Mouse (Mus musculus) midbrain, embryonic 14.5 days (tissue): ENCODE measurements around the gene Ccm2l. TPM values are rescaled to one million over a fixed set of nuclear protein-coding genes. Genes with fewer than 3 reads are reported as not detected.

Experiments used
- ATAC-seq: fragments of 200-750 bp; cut with Nextera tagmentation; 2 replicates; pipeline ENCODE4 v1.8.0; 2017; ENCODE audit warnings: moderate number of reproducible peaks, moderate library complexity; ENCODE audit not compliant: low FRiP score, low TSS enrichment
- DNase-seq: peaks from one replicate; pipeline ENCODE4 v3.0.0-alpha.2; 2015
- H3K27ac ChIP-seq: fragments of 300-500 bp; sonication (generic); replicated peaks from 2 replicates; pipeline ENCODE4 v1.5.1; 2014; ENCODE audit warnings: mild to moderate bottlenecking, low read depth, low read length, moderate library complexity
- H3K27me3 ChIP-seq: fragments of 300-500 bp; sonication (generic); 2 replicates; pipeline ENCODE4 v1.6.1; 2014; ENCODE audit warnings: low read length, control low read depth, mixed read lengths; ENCODE audit not compliant: control insufficient read depth, insufficient read depth
- H3K36me3 ChIP-seq: fragments of 300-500 bp; sonication (generic); 2 replicates; pipeline ENCODE4 v1.6.1; 2014; ENCODE audit warnings: low read length, control low read depth; ENCODE audit not compliant: control insufficient read depth, insufficient read depth
- H3K4me1 ChIP-seq: fragments of 300-500 bp; sonication (generic); 2 replicates; pipeline ENCODE4 v1.6.1; 2014; ENCODE audit warnings: mild to moderate bottlenecking, antibody characterized with exemption, low read length, control low read depth; ENCODE audit not compliant: control insufficient read depth, insufficient read depth
- H3K4me2 ChIP-seq: fragments of 300-500 bp; sonication (generic); 2 replicates; pipeline ENCODE4 v1.6.1; 2014; ENCODE audit warnings: mild to moderate bottlenecking, low read length, moderate library complexity
- H3K4me3 ChIP-seq: fragments of 300-500 bp; sonication (generic); replicated peaks from 2 replicates; pipeline ENCODE4 v1.5.1; 2014; ENCODE audit warnings: low read depth, low read length
- H3K9ac ChIP-seq: fragments of 300-500 bp; sonication (generic); replicated peaks from 2 replicates; pipeline ENCODE4 v1.6.1; 2014; ENCODE audit warnings: mild to moderate bottlenecking, low read length, moderate library complexity
- H3K9me3 ChIP-seq: fragments of 300-500 bp; sonication (generic); 2 replicates; pipeline ENCODE4 v1.6.1; 2016; ENCODE audit warnings: low read length, control low read depth, mixed read lengths; ENCODE audit not compliant: control insufficient read depth
- WGBS: fragments of 180-500 bp; shearing (Covaris S2); extraction: QIAGEN DNeasy Blood & Tissue Kit; methylation state at CpG from one replicate; pipeline ENCODE4 v1.1.7; 2014; 5-methylcytosine and 5-hydroxymethylcytosine counted together
- polyA plus RNA-seq: library from polyadenylated mRNA; unstranded; fragments of >200 nt; fragmentation: Nextera tagmentation; extraction: Ambion mirVana; gene quantifications from 2 replicates; pipeline ENCODE4 v1.2.1, GENCODE M21; 2014

Ccm2l gene
- polyA plus RNA-seq, 1 experiment from 2014 or later = 2.0 TPM

GRCm38 (mm10) chr2:153117051-153117486, 51.3 kb downstream of the Ccm2l start:
- WGBS = 88% methylated on average over 7 of the region's 7 CpGs
- ATAC-seq (no peak), DNase-seq (no peak)
- H3K4me3 ChIP-seq = no peak overlapping the region
- no peaks in the 10 kb centered on the region for H3K36me3 ChIP-seq
- H3K4me1 ChIP-seq = no peaks in the 10 kb centered on the region
- no peaks in the 10 kb centered on the region for H3K27me3 ChIP-seq
- H3K9ac ChIP-seq = no peak overlapping the region
- no peak overlapping the region for H3K4me2 ChIP-seq
- no peak overlapping the region for H3K27ac ChIP-seq
- H3K9me3 ChIP-seq = no peaks in the 10 kb centered on the region

GRCm38 (mm10) chr2:153119488-153119887, 53.7 kb downstream of the Ccm2l start:
- Histone ChIP-seq H3K4me2 (no peak overlapping the region), H3K27ac (no peak overlapping the region), H3K9me3 (no peaks in the 10 kb centered on the region), H3K36me3 (no peaks in the 10 kb centered on the region), H3K4me1 (no peaks in the 10 kb centered on the region), H3K27me3 (no peaks in the 10 kb centered on the region), H3K4me3 (no peak overlapping the region), H3K9ac (no peak overlapping the region)
- WGBS = 90% methylated on average over 6 of the region's 6 CpGs
- DNase-seq (no peak), ATAC-seq (no peak)

DNA sequence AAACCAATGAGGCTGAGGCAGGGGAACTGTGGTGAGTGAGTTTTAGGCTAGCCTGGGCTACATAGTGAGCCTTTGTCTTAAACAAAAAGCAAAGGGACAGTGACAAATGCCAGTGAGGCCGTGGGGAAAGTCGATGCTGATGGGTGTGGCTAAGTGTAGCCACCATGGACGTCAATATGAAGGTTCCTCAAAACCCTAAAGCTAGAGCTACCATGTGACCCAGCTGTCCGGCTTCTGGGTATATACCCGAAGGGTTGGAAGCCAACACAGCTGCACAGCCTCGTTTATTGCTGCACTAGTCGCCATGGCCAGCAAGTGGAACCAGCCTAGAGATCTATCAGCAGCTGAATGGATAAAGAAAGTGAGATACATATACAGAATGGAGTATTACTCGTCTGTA, 54.4 kb downstream of the Ccm2l start:
- Histone ChIP-seq H3K4me1 (no peaks in the 10 kb centered on the region), H3K9ac (no peak overlapping the region), H3K27me3 (no peaks in the 10 kb centered on the region), H3K4me2 (no peak overlapping the region), H3K36me3 (no peaks in the 10 kb centered on the region), H3K27ac (no peak overlapping the region), H3K4me3 (no peak overlapping the region), H3K9me3 (no peaks in the 10 kb centered on the region)
- no peak for ATAC-seq
- 75% methylated on average over 8 of the region's 8 CpGs for WGBS
- no peak for DNase-seq

DNA sequence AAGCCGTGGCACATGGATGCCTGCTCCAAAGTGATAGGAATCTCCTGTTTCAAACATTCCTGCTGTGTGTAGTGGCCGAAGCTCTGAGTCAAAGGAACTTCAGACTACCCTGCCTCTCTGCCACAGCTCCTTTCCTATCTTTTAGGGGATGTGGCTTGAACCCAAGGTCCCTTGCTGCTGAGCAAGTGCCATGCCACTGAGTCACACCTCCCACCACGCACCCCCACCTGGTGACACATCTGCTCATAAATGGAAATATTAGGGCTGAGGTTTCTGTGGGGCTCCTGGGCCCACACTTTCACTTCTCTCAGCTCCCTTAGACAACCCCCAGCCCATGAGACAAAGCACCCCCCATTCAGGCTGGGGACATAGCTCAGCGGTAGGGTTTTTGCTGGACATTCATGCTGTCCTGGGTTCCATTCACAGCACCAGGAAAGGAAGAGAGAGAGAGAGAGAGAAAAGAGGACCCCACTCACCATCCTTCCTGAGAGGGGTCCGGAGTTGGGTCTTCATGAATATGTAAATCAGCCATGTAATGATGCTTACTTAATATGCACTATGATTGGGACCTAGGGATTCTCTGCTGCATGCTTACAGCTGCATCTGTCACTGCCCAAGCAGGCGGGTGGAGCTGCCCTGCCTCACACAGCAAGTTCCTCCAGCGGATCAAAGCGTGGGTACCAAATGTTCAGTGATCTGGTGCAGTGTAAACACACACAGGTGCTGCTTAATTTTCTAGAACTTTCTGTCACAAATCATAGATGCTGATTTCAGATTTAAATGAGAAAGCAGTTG, 56.3 kb downstream of the Ccm2l start:
- Histone ChIP-seq H3K9me3 (no peaks in the 10 kb centered on the region), H3K27me3 (no peaks in the 10 kb centered on the region), H3K9ac (no peak overlapping the region), H3K4me2 (no peak overlapping the region), H3K27ac (no peak overlapping the region), H3K36me3 (no peaks in the 10 kb centered on the region), H3K4me3 (no peak overlapping the region), H3K4me1 (no peaks in the 10 kb centered on the region)
- DNase-seq (no peak), ATAC-seq (no peak)
- 68% methylated on average over 8 of the region's 8 CpGs for WGBS

DNA sequence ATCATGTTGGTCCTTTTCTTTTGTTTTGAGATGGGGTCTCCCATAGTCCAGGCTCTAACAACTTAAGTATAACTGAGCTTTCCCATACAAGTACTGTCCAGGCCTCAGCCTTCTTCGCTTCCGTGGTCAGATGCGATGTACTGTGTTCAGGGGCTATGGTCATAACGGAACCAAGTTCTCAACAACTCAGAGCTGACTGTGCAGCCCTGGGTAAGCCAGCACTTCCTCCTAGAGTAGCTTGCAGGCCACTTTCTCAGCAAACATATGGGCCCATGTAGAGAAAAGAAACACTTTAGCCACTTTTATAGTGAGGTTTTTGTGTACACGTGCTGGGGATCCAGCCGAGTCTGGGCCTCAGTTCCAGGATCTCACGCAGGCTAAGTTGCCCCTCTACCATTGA, 56.9 kb downstream of the Ccm2l start:
- Histone ChIP-seq H3K27ac (no peak overlapping the region), H3K4me2 (no peak overlapping the region), H3K27me3 (no peaks in the 10 kb centered on the region), H3K4me1 (no peaks in the 10 kb centered on the region), H3K9me3 (no peaks in the 10 kb centered on the region), H3K36me3 (no peaks in the 10 kb centered on the region), H3K4me3 (no peak overlapping the region), H3K9ac (no peak overlapping the region)
- no peak for DNase-seq
- ATAC-seq = no peak
- 92% methylated on average over 7 of the region's 7 CpGs for WGBS

GRCm38 (mm10) chr2:153125875-153126274, 60.1 kb downstream of the Ccm2l start:
- H3K4me1 ChIP-seq = no peaks in the 10 kb centered on the region
- H3K36me3 ChIP-seq = no peaks in the 10 kb centered on the region
- 62% methylated on average over 5 of the region's 5 CpGs for WGBS
- no peak overlapping the region for H3K9ac ChIP-seq
- H3K4me2 ChIP-seq = no peak overlapping the region
- no peak for ATAC-seq
- H3K27me3 ChIP-seq = no peaks in the 10 kb centered on the region
- no peaks in the 10 kb centered on the region for H3K9me3 ChIP-seq
- DNase-seq = no peak
- no peak overlapping the region for H3K4me3 ChIP-seq
- no peak overlapping the region for H3K27ac ChIP-seq

DNA sequence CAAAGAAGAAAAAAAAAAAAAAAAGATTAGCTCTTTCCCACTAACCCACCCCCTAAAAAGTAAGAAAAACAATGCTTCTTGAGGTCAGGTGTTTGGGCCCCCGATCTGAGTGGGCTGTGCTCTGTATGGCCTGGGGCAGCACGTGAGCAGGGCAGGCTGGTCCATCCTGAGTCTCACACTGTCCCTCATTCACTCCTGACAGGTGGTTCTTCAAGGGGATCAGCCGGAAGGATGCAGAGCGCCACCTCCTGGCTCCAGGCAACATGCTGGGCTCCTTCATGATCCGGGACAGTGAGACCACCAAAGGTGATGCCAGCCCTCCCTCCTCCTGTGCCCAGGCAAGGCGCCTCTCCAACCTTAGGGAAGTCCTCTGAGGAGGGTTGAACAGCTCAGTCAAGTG, 65.3 kb downstream of the Ccm2l start:
- ATAC-seq (no peak), DNase-seq (peak; percentile 20)
- H3K9me3 ChIP-seq = no peaks in the 10 kb centered on the region
- H3K36me3 ChIP-seq = no peaks in the 10 kb centered on the region
- H3K27me3 ChIP-seq = no peaks in the 10 kb centered on the region
- H3K9ac ChIP-seq = no peak overlapping the region
- H3K4me2 ChIP-seq = no peak overlapping the region
- no peak overlapping the region for H3K4me3 ChIP-seq
- no peaks in the 10 kb centered on the region for H3K4me1 ChIP-seq
- WGBS = 14% methylated on average over 6 of the region's 6 CpGs
- no peak overlapping the region for H3K27ac ChIP-seq

Other genes starting within 250 kb of the Ccm2l start
- 171 and 208 TPM in 2 replicates for gene Bcl2l1, start 234.2 kb upstream of the Ccm2l start, polyA plus RNA-seq
- 14.2 and 27.5 TPM in 2 replicates for gene Tpx2, start 218.0 kb upstream of the Ccm2l start, polyA plus RNA-seq
- not detected in 2 replicates for gene Mylk2, start 154.6 kb upstream of the Ccm2l start, polyA plus RNA-seq
- 2.8 and 4.7 TPM in 2 replicates for gene Foxs1, start 132.7 kb upstream of the Ccm2l start, polyA plus RNA-seq
- gene Dusp15, start 114.3 kb upstream of the Ccm2l start, polyA plus RNA-seq = 7.3 and 16.7 TPM in 2 replicates
- gene Ttll9, start 103.5 kb upstream of the Ccm2l start, polyA plus RNA-seq = 5.3 and 7.1 TPM in 2 replicates
- gene Pdrg1, start 50.5 kb upstream of the Ccm2l start, polyA plus RNA-seq = 117 and 177 TPM in 2 replicates
- gene Xkr7, start 34.1 kb upstream of the Ccm2l start, polyA plus RNA-seq = 1.0 and 2.1 TPM in 2 replicates
- 1.4 and 2.3 TPM in 2 replicates for gene Hck, start 42.5 kb downstream of the Ccm2l start, polyA plus RNA-seq
- gene Tm9sf4, start 95.3 kb downstream of the Ccm2l start, polyA plus RNA-seq = 80.1 and 89.8 TPM in 2 replicates
- gene Tspyl3, start 159.5 kb downstream of the Ccm2l start, polyA plus RNA-seq = 30.2 and 37.5 TPM in 2 replicates
- gene Plagl2, start 175.5 kb downstream of the Ccm2l start, polyA plus RNA-seq = 7.3 and 11.5 TPM in 2 replicates
- 5.6 and 6.0 TPM in 2 replicates for gene Pofut1, start 175.6 kb downstream of the Ccm2l start, polyA plus RNA-seq
- 17.0 and 18.6 TPM in 2 replicates for gene Kif3b, start 225.5 kb downstream of the Ccm2l start, polyA plus RNA-seq